Mouse (Mus musculus) myocyte (in vitro differentiated cells): ENCODE results near the gene Spns2. TPM values are rescaled to one million over a fixed set of nuclear protein-coding genes. Genes with fewer than 3 reads are reported as not detected.

ENCODE experiments used
- H3K27me3 ChIP-seq: one replicate; pipeline ENCODE4 v1.6.1; 2011; ENCODE audit not compliant: control insufficient read depth, insufficient read depth, insufficient read length
- H3K36me3 ChIP-seq: one replicate; pipeline ENCODE4 v1.6.1; 2011; ENCODE audit not compliant: control insufficient read depth, insufficient read depth
- H3K4me2 ChIP-seq: one replicate; pipeline ENCODE4 v1.6.1; 2011; ENCODE audit warnings: low read depth, control low read depth
- H3K4me3 ChIP-seq: one replicate; pipeline ENCODE4 v1.5.1; 2011; ENCODE audit warnings: mild to moderate bottlenecking, control low read depth, moderate library complexity
- H3K79me2 ChIP-seq: one replicate; pipeline ENCODE4 v1.6.1; 2011; ENCODE audit not compliant: control insufficient read depth, insufficient read depth
- H3ac ChIP-seq: one replicate; pipeline ENCODE4 v1.6.1; 2011; ENCODE audit not compliant: control insufficient read depth, insufficient read length
- CEBPB ChIP-seq: IDR thresholded peaks from 2 replicates; pipeline ENCODE4 v1.6.1; 2011; ENCODE audit warnings: mild to moderate bottlenecking, moderate library complexity; ENCODE audit not compliant: poor library complexity, insufficient read depth, severe bottlenecking
- E2F4 ChIP-seq: IDR thresholded peaks from one replicate; pipeline ENCODE4 v1.6.1; 2011; ENCODE audit warnings: mild to moderate bottlenecking, control low read depth, moderate library complexity; ENCODE audit not compliant: insufficient read depth
- MAX ChIP-seq: IDR thresholded peaks from one replicate; pipeline ENCODE4 v1.6.1; 2011; ENCODE audit warnings: low read depth, mild to moderate bottlenecking, control low read depth
- MYOD1 ChIP-seq, 3 experiments: IDR thresholded peaks; one replicate each; pipeline ENCODE4 v1.6.1; 2011; ENCODE audit warnings: control low read depth in 2 of 3, low read depth in 2 of 3, mild to moderate bottlenecking in 2 of 3, moderate library complexity in 1 of 3; ENCODE audit not compliant: insufficient read length in 2 of 3, control insufficient read depth in 1 of 3
- MYOG ChIP-seq, 3 experiments: IDR thresholded peaks; one replicate each; pipeline ENCODE4 v1.6.1; 2011; ENCODE audit warnings: control low read depth in 2 of 3, low read depth in 2 of 3, mild to moderate bottlenecking in 2 of 3; ENCODE audit not compliant: insufficient read length in 2 of 3, control insufficient read depth in 1 of 3, insufficient read depth in 1 of 3
- POLR2A ChIP-seq: IDR thresholded peaks from one replicate; pipeline ENCODE4 v1.6.1; 2011; ENCODE audit warnings: low read depth, mild to moderate bottlenecking, control low read depth, moderate library complexity; ENCODE audit not compliant: insufficient read length
- POLR2AphosphoS2 ChIP-seq: IDR thresholded peaks from one replicate; pipeline ENCODE4 v1.6.1; 2011; ENCODE audit warnings: low read depth, control low read depth; ENCODE audit not compliant: insufficient read length
- REST ChIP-seq: IDR thresholded peaks from one replicate; pipeline ENCODE4 v1.6.1; 2011; ENCODE audit warnings: mild to moderate bottlenecking, control low read depth, moderate library complexity; ENCODE audit not compliant: insufficient read depth, insufficient read length
- SRF ChIP-seq: IDR thresholded peaks from one replicate; pipeline ENCODE4 v1.6.1; 2011; ENCODE audit warnings: low read depth; ENCODE audit not compliant: control insufficient read depth, insufficient read length
- TCF12 ChIP-seq: IDR thresholded peaks from one replicate; pipeline ENCODE4 v1.6.1; 2011; ENCODE audit warnings: mild to moderate bottlenecking, control low read depth; ENCODE audit not compliant: poor library complexity, insufficient read depth, severe bottlenecking
- TCF3 ChIP-seq: IDR thresholded peaks from one replicate; pipeline ENCODE4 v1.6.1; 2011; ENCODE audit warnings: low read depth, control low read depth; ENCODE audit not compliant: insufficient read length
- USF1 ChIP-seq: IDR thresholded peaks from one replicate; pipeline ENCODE4 v1.6.1; 2011; ENCODE audit warnings: low read depth, mild to moderate bottlenecking, control low read depth, moderate library complexity
- polyA plus RNA-seq: library from polyadenylated mRNA; unstranded; fragments of >200 nt; fragmentation: generic; extraction: Trizol; gene quantifications from one replicate; pipeline ENCODE4 v1.2.1, GENCODE M21; 2012; ENCODE audit warnings: missing spikeins

Spns2 gene
- polyA plus RNA-seq: 0.10 TPM

- H3K79me2 ChIP-seq: no peaks in the 10 kb centered on the region
- H3K36me3 ChIP-seq: no peaks in the 10 kb centered on the region
- no peak within 1 kb of the TSS for H3ac ChIP-seq
- H3K27me3 ChIP-seq: peaks cover 22% of the 10 kb centered on the region
- no peak within 1 kb of the TSS for H3K4me3 ChIP-seq
- TF ChIP-seq REST (no peak), CEBPB (no peak), MYOD1 (IDR thresholded peaks at IDR 0.05; ENCODE audit: control insufficient read depth in 1 of 3, insufficient read length in 2 of 3, low read depth in 2 of 3) (peak in 2 of 3 experiments; percentile 45 to 79), MYOG (IDR thresholded peaks at IDR 0.05; ENCODE audit: control insufficient read depth in 1 of 3, insufficient read depth in 1 of 3, insufficient read length in 2 of 3, low read depth in 2 of 3) (peak in 2 of 3 experiments; percentile 71 to 76), E2F4 (no peak), MAX (no peak), TCF3 (no peak)
- H3K4me2 ChIP-seq: peak within 1 kb of the TSS; percentile 72
Observed at GRCm38 (mm10) chr11:72489881-72490301, at the start of gene Spns2. Gene Spns2, minus strand, starts transcription at chr11:72489904.

DNA sequence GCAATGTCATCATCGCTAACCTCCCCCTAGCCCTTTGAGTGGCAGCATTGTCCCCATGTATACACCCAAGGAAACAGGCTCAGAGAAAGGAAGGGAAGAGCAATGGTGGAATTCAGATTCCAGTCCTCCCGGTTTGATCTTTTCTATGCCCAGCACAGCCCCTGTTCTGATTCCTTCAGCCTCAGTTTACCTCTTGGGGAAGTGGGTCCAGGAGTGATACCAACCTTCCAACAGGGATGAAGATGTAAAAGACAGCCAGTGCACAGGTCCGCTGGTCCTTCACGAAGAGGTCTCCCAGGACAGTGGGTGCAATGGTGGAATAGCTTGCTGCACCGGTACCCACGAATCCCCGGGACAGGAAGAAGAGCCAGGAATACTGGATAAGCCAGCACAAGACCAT, 49.1 kb upstream of the Spns2 start:
- TF ChIP-seq CEBPB (no peak), USF1 (no peak), POLR2AphosphoS2 (no peak), MYOD1 (IDR thresholded peaks at IDR 0.05; ENCODE audit: control insufficient read depth in 1 of 3, insufficient read length in 2 of 3, low read depth in 2 of 3) (no peak), REST (no peak), E2F4 (no peak), MAX (no peak), TCF12 (no peak)
- Histone ChIP-seq H3K36me3 (no peaks in the 10 kb centered on the region), H3K4me3 (no peak overlapping the region), H3ac (no peak overlapping the region), H3K4me2 (no peak overlapping the region), H3K79me2 (no peaks in the 10 kb centered on the region), H3K27me3 (no peaks in the 10 kb centered on the region)

GRCm38 (mm10) chr11:72538037-72538755, 48.5 kb upstream of the Spns2 start:
- no peaks in the 10 kb centered on the region for H3K36me3 ChIP-seq
- H3K4me3 ChIP-seq: no peak overlapping the region
- TF ChIP-seq POLR2AphosphoS2 (no peak), TCF12 (no peak), MYOD1 (IDR thresholded peaks at IDR 0.05; ENCODE audit: control insufficient read depth in 1 of 3, insufficient read length in 2 of 3, low read depth in 2 of 3) (no peak), SRF (no peak), MAX (no peak), USF1 (no peak), MYOG (IDR thresholded peaks at IDR 0.05; ENCODE audit: control insufficient read depth in 1 of 3, insufficient read depth in 1 of 3, insufficient read length in 2 of 3, low read depth in 2 of 3) (no peak), REST (no peak)
- no peak overlapping the region for H3K4me2 ChIP-seq
- no peaks in the 10 kb centered on the region for H3K27me3 ChIP-seq
- no peaks in the 10 kb centered on the region for H3K79me2 ChIP-seq
- no peak overlapping the region for H3ac ChIP-seq

DNA sequence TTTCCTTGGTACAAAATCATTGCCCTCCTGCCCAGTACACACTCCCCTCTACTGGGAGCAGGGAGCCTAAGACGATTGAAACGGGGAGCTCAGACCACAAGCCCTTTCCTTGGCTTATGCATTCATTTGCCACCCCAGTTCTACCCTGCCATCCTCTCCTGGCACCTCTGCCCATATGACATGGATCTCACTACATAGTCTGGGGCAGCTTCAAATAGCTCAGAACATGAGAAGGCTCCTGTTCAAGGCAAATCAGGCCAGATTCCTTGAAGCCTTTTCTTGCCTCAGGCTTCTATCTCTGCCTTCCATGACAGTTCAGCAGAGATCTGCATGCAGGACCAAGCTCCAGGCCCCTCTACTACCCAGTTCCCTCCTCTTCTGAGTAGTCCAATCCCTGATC, 47.8 kb upstream of the Spns2 start:
- TF ChIP-seq MYOG (IDR thresholded peaks at IDR 0.05; ENCODE audit: control insufficient read depth in 1 of 3, insufficient read depth in 1 of 3, insufficient read length in 2 of 3, low read depth in 2 of 3) (no peak), SRF (no peak), E2F4 (no peak), TCF3 (no peak), POLR2AphosphoS2 (no peak), REST (no peak), POLR2A (no peak)
- H3ac ChIP-seq: no peak overlapping the region
- no peaks in the 10 kb centered on the region for H3K79me2 ChIP-seq
- H3K4me2 ChIP-seq: no peak overlapping the region
- H3K27me3 ChIP-seq: no peaks in the 10 kb centered on the region
- no peaks in the 10 kb centered on the region for H3K36me3 ChIP-seq
- H3K4me3 ChIP-seq: no peak overlapping the region

DNA sequence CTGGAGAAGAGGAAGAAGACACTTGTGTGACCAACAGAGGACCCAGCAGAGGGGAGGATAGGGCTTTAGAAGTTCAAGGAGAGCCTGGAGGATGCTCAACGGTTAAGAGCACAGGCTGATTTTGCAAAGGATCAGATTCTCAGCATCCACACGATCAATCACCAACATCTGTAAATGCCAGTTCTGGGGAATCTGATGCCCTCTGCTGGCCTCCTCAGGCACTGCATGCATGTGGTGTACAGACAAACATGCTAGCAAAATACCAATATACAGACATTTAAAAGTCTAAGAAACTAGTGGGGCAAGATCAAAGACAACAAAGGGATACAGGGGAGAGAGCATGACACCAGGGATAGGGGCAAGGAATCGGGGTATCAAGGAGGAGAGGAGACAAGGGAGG, 45.8 kb upstream of the Spns2 start:
- no peaks in the 10 kb centered on the region for H3K79me2 ChIP-seq
- no peak overlapping the region for H3ac ChIP-seq
- no peak for TF ChIP-seq POLR2AphosphoS2
- TF ChIP-seq USF1: no peak
- TF ChIP-seq REST: no peak
- no peak for TF ChIP-seq SRF
- no peak for TF ChIP-seq TCF12
- no peak for TF ChIP-seq TCF3
- no peak for TF ChIP-seq MAX
- TF ChIP-seq CEBPB: no peak
- TF ChIP-seq MYOD1 (IDR thresholded peaks at IDR 0.05; ENCODE audit: control insufficient read depth in 1 of 3, insufficient read length in 2 of 3, low read depth in 2 of 3): no peak
- no peak for TF ChIP-seq E2F4
- H3K27me3 ChIP-seq: no peaks in the 10 kb centered on the region
- no peaks in the 10 kb centered on the region for H3K36me3 ChIP-seq
- H3K4me2 ChIP-seq: no peak overlapping the region
- H3K4me3 ChIP-seq: no peak overlapping the region
